Mouse (Mus musculus) kidney, postnatal 0 days (tissue): ENCODE measurements around the gene Ccdc40. TPM values are rescaled to one million over a fixed set of nuclear protein-coding genes. Genes with fewer than 3 reads are reported as not detected.
A peak's percentile ranks its signal among the peaks of the same experiment; 100 is the strongest.

Experiments used
- ATAC-seq: fragments of 200-750 bp; cut with Nextera tagmentation; replicated peaks from 2 replicates; pipeline ENCODE4 v1.8.0; 2017; ENCODE audit warnings: low read depth, moderate number of reproducible peaks, moderate TSS enrichment, moderate library complexity; ENCODE audit not compliant: low FRiP score
- DNase-seq: peaks from one replicate; pipeline ENCODE4 v3.0.0-alpha.2; 2016; ENCODE audit warnings: low spot score
- H3K27ac ChIP-seq: fragments of 300-500 bp; sonication (generic); 2 replicates; pipeline ENCODE4 v1.5.1; 2014; ENCODE audit warnings: mild to moderate bottlenecking
- H3K27me3 ChIP-seq: fragments of 300-500 bp; sonication (generic); 2 replicates; pipeline ENCODE4 v1.6.1; 2014; ENCODE audit warnings: low read length, mixed read lengths; ENCODE audit not compliant: insufficient read depth
- H3K36me3 ChIP-seq: fragments of 300-500 bp; sonication (generic); 2 replicates; pipeline ENCODE4 v1.6.1; 2014; ENCODE audit warnings: low read length, mixed read lengths; ENCODE audit not compliant: insufficient read depth
- H3K4me1 ChIP-seq: fragments of 300-500 bp; sonication (generic); replicated peaks from 2 replicates; pipeline ENCODE4 v1.6.1; 2014; ENCODE audit warnings: antibody characterized with exemption, low read length, mixed read lengths; ENCODE audit not compliant: insufficient read depth
- H3K4me2 ChIP-seq: fragments of 300-500 bp; sonication (generic); 2 replicates; pipeline ENCODE4 v1.6.1; 2014; ENCODE audit warnings: mild to moderate bottlenecking, low read length, moderate library complexity, mixed read lengths
- H3K4me3 ChIP-seq: fragments of 300-500 bp; sonication (generic); replicated peaks from 2 replicates; pipeline ENCODE4 v1.5.1; 2014; ENCODE audit warnings: low read depth, low read length
- H3K9ac ChIP-seq: fragments of 300-500 bp; sonication (generic); 2 replicates; pipeline ENCODE4 v1.6.1; 2014; ENCODE audit warnings: low read depth, low read length
- H3K9me3 ChIP-seq: fragments of 300-500 bp; sonication (generic); replicated peaks from 2 replicates; pipeline ENCODE4 v1.6.1; 2016; ENCODE audit warnings: low read length, inconsistent platforms, mixed read lengths
- CTCF ChIP-seq: IDR thresholded peaks from 2 replicates; pipeline ENCODE4 v1.5.1; 2016; ENCODE audit warnings: antibody characterized with exemption, low read depth, mild to moderate bottlenecking, moderate library complexity
- WGBS: fragments of 180-500 bp; shearing (Covaris S2); extraction: QIAGEN DNeasy Blood & Tissue Kit; methylation state at CpG from one replicate; pipeline ENCODE4 v1.1.7; 2014; 5-methylcytosine and 5-hydroxymethylcytosine counted together
- polyA plus RNA-seq: library from polyadenylated mRNA; unstranded; fragments of >200 nt; fragmentation: Nextera tagmentation; extraction: Ambion mirVana; gene quantifications from 2 replicates; pipeline ENCODE4 v1.2.1, GENCODE M21; 2015

Gene Ccdc40
- polyA plus RNA-seq, 1 experiment from 2014 or later = 4.0 TPM

DNA sequence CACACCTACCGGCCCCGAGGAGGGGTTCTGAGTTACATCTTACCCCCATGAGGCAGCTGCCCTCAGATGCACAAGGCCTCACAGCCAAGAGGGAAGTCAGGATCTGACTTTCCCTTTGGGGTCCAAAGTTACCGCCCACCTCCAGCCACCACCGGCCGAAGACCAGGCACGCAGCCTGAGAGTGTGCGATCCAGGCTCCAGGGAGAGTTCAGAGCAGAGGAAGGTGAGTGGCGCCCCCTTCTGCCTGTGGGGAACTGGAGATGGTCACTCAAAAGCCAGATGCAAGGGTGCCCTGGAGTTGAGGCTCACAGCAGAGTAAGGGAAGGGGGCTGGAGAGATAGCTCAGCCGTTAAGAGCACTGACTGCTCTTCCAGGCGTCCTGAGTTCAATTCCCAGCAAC lies 22.6 kb upstream of the Ccdc40 start:
- H3K9ac ChIP-seq = no peak overlapping the region
- no peak for TF ChIP-seq CTCF
- H3K4me2 ChIP-seq = no peak overlapping the region
- 88% methylated on average over 10 of the region's 10 CpGs for WGBS
- no peaks in the 10 kb centered on the region for H3K4me1 ChIP-seq
- H3K27ac ChIP-seq = no peak overlapping the region
- H3K27me3 ChIP-seq = no peaks in the 10 kb centered on the region
- H3K36me3 ChIP-seq = peaks cover 14% of the 10 kb centered on the region
- DNase-seq = no peak
- H3K9me3 ChIP-seq = no peaks in the 10 kb centered on the region
- no peak overlapping the region for H3K4me3 ChIP-seq
- ATAC-seq = no peak

DNA sequence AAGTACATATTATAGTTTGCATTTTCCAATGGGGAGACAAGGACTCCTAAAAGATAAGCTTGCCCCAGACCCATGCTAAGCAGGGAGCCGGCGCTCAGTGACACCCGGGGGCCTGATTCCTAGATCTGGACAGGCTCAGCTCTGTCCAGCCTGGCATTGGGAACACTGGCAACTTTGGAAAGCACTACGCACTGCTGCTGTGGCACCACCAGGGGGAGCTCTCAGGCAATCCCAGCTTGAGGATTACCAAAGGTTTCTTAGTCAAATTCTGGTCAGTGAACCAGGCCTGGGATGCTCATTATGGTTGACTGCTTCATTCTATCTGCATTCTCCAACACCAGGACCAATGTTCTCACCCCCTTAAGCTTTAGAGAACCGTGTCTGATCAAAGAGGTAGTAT lies 21.8 kb upstream of the Ccdc40 start:
- ATAC-seq = no peak
- DNase-seq = peak; percentile 86
- Histone ChIP-seq H3K9me3 (no peaks in the 10 kb centered on the region), H3K4me1 (no peaks in the 10 kb centered on the region), H3K4me3 (no peak overlapping the region), H3K9ac (no peak overlapping the region), H3K4me2 (no peak overlapping the region), H3K27me3 (no peaks in the 10 kb centered on the region), H3K27ac (no peak overlapping the region), H3K36me3 (peaks cover 14% of the 10 kb centered on the region)
- TF ChIP-seq CTCF = peak; percentile 93
- 35% methylated on average over 5 of the region's 5 CpGs for WGBS

DNA sequence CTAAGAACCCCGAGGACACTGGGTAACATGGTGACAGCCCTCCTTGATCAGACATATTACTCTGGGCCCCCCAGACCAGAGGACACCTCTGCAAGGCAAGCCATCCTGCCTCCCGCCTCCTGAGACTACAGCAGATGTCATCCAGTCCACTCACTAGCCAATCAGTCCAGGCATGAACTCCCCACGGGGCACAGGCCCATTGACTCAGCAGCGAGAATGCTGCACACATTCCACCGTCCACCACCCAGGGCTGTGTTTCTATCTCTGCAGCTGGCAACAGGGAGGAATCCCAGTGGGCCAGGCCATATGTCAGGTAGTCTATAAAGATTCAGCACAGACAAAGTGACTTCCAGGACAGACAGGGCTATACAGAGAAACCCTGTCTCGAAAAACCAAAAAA lies 20.4 kb upstream of the Ccdc40 start:
- Histone ChIP-seq H3K9me3 (no peaks in the 10 kb centered on the region), H3K4me2 (no peak overlapping the region), H3K36me3 (peaks cover 14% of the 10 kb centered on the region), H3K4me3 (no peak overlapping the region), H3K4me1 (0 out of 2 replicates have a peak, but pooled peaks cover 1% of the 10 kb centered on the region), H3K27me3 (no peaks in the 10 kb centered on the region), H3K27ac (no peak overlapping the region), H3K9ac (no peak overlapping the region)
- WGBS = 87% methylated on average over 6 of the region's 6 CpGs
- ATAC-seq (no peak), DNase-seq (no peak)
- no peak for TF ChIP-seq CTCF

GRCm38 (mm10) chr11:119208870-119209370 lies 19.5 kb upstream of the Ccdc40 start:
- ATAC-seq (no peak), DNase-seq (no peak)
- Histone ChIP-seq H3K36me3 (peaks cover 14% of the 10 kb centered on the region), H3K27ac (no peak overlapping the region), H3K27me3 (no peaks in the 10 kb centered on the region), H3K9me3 (no peaks in the 10 kb centered on the region), H3K4me1 (0 out of 2 replicates have a peak, but pooled peaks cover 5% of the 10 kb centered on the region), H3K9ac (no peak overlapping the region), H3K4me2 (no peak overlapping the region), H3K4me3 (no peak overlapping the region)
- no peak for TF ChIP-seq CTCF
- 95% methylated on average over 20 of the region's 20 CpGs for WGBS

DNA sequence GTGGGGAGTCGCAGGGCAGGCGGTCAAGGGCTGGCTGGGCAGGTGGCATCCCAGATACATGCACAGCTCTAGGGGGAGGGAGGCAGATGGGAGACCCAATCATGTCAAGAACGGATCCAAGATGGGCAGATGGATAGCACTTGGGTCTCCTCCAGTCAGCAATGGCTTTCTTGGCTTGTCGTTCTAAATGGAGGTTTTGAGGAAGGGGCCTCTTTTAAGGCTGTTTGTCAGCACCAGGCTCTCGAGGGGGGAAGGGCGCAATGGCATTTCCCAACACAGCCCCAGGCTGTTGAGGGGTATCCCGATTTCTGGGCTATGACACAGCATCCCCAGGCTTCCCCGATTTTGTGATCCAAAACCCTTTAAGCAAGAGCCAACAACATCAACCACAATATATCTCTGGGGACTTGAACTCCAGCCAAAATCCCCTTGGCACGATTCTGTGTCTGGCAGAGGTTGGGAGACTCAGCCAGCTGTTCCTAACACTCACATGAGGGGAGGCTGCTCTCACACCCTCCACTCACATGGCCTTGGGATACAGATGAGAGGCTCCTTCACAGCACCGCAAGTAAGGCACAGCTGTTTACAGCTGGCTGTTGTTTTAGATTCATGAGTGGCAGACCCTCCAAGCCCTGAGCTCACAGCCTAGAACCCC lies 18.9 kb upstream of the Ccdc40 start:
- DNase-seq (peak; percentile 40), ATAC-seq (no peak)
- Histone ChIP-seq H3K4me1 (0 out of 2 replicates have a peak, but pooled peaks cover 9% of the 10 kb centered on the region), H3K27me3 (no peaks in the 10 kb centered on the region), H3K4me3 (no peak overlapping the region), H3K36me3 (peaks cover 14% of the 10 kb centered on the region), H3K4me2 (no peak overlapping the region), H3K27ac (no peak overlapping the region), H3K9me3 (no peaks in the 10 kb centered on the region), H3K9ac (no peak overlapping the region)
- 69% methylated on average over 10 of the region's 10 CpGs for WGBS
- TF ChIP-seq CTCF = no peak

DNA sequence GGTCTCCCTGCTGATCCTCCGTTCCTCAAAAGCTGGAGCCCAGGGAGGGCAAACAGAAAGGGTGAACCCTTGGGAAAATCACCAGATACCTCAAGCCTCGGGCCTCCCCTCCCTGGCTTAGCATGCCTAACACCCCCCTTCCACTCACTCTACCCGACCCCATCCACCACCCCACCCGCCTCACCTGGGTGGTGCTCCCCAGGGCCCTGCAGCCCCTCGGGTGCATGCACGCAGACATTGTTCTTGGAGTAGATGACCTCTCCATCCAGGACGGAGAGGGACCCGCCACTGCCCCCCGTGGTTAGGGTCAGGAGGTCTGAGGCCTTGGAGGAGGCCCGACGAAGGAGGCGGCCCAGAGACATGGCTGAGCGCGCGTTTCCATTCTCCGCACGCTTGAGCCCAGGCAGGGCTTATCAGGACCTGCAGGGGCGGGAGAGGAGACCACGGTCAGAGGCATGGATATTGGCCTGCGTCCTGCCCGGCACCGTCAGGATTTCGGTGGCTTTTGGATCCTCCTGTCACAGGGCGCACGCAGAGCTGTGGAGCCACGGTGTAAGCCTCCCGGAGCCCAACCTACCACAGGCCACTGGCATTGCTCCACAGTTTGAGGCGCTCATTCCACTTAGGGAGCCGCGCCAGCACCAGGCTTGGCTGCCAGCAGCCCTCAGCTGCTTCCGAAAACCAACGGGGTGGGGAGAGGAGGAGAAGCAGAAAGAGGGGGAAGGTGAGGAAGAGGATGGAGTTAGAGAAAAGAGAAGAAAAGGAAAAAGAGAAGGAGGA lies 17.9 kb upstream of the Ccdc40 start:
- DNase-seq (no peak), ATAC-seq (no peak)
- no peak for TF ChIP-seq CTCF
- H3K9me3 ChIP-seq = no peaks in the 10 kb centered on the region
- H3K27ac ChIP-seq = no peak overlapping the region
- peaks cover 17% of the 10 kb centered on the region for H3K4me1 ChIP-seq
- no peaks in the 10 kb centered on the region for H3K27me3 ChIP-seq
- no peak overlapping the region for H3K4me3 ChIP-seq
- no peak overlapping the region for H3K9ac ChIP-seq
- 82% methylated on average over 32 of the region's 32 CpGs for whole genome bisulfite sequencing
- peaks cover 14% of the 10 kb centered on the region for H3K36me3 ChIP-seq
- no peak overlapping the region for H3K4me2 ChIP-seq
